Mouse (Mus musculus) induced T-regulatory cell, adult 2 months (primary cell): ENCODE data around the gene Arrb2.

Experiments
- DNase-seq: peaks from one replicate; pipeline ENCODE4 v3.0.0-alpha.2; 2012; ENCODE audit warnings: low read depth

The Arrb2 gene

DNA sequence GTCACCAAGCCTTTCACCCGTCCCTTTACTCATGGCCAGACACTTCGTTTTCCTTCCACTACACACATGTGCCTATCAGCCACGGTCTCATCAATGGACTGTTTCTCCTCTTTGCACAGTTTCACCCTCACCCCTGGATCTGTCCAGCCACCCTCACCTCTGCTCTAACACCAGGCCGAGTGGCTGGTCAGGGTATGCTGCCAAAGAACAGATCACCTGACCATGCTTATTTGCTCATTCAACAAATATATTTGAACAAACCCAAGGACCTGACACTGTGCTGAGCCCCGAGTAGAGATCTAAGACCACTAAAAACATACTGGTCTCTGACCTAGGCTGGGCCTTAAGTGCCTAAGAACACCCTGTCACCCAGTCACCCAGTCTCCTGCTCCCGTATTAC is 12.2 kb downstream of the Arrb2 start:
- no peak for DNase-seq

DNA sequence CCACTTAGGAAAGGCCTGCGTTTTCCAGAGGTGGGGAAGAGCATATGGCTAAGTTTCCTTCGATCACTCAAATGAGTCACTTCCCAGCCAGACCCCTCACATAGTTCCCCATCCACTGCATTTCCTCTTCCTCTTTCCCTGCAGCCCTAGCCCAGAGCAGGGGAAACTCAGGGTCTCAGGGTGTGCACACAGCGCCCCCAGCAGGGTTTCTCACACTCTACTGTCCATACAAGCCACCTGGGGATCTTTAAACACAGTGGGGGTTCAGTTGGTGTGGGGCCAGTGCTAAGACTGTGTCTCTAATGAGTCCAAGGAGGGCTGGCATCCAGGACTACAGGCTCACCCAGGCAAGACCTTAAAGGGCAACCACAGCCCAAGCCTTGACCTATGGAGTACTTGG is 14.3 kb downstream of the Arrb2 start:
- no peak for DNase-seq

GRCm38 (mm10) chr11:70447373-70447772 is 14.9 kb downstream of the Arrb2 start:
- peak; percentile 47 for DNase-seq

- DNase-seq = no peak
Measured at GRCm38 (mm10) chr11:70450926-70451325, 18.5 kb downstream of the Arrb2 start.

GRCm38 (mm10) chr11:70451797-70452498 is 19.5 kb downstream of the Arrb2 start, which contains the start of gene Med11:
Gene Med11 (plus strand): TSS chr11:70451919.
- DNase-seq = peak; percentile 98

DNA sequence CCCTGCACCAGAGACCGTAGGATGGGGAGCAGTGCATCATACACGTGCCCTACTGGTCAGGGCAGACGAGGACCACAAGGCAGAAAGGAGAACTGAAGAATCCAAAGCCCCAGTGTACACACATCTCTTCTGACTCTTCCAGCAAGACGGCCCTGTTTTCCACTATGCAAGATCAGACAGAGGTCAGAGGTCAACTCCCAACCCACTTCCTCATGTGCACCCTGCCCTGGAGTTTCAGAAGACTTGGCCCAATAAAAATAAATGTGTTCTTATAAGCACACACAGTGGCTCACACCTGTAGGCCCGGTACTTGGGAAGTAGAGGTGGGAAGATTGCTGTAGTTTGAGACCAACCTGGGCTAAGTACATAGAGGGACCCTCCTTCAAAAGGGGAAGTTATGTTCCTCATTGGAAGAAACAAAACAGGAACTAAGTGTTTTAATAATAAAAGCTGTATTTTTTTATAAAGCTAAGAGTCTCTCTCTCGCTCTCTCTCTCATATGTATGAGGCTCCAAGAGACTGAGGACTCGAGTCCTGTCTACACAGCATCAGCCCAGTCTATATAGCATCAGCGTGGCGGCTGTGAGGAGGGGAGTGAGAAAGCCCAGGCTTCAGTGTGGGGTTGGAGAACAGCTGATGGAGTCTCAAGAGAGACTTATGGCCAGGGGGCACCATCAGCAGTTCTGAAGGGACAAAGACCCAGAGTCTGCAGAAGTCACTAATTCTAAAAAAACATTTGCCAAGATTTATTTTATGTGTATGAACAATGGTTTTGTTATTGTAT is 21.0 kb downstream of the Arrb2 start:
- DNase-seq = peak; percentile 60

- no peak for DNase-seq
Measured at GRCm38 (mm10) chr11:70458688-70459600, 26.5 kb downstream of the Arrb2 start, which contains the start of gene Zmynd15. Gene Zmynd15 (plus strand): TSS chr11:70459433.

GRCm38 (mm10) chr11:70459601-70460101 is 27.2 kb downstream of the Arrb2 start, which contains the start of gene Cxcl16:
Gene Cxcl16 (minus strand): TSS chr11:70459984.
- peak; percentile 47 for DNase-seq

DNA sequence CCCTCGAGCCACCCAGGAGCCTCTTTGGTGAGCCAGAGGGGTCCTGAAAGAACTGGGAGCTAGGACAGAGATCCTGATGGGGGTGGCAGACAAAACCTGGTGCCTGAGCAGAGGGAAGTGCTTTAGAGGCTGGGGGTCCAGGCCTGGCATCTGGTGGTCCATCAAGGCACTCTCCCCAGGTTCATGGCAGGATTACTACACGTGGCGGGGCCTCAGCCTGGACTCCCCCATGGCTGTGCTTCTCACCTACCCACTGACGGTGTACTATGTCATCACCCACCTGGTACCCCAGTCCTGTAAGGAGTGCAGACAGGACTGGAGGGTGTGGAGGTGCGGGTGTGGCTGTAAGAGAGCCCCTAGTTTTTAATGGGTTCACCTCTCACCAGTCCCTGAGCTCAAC is 31.5 kb downstream of the Arrb2 start:
- no peak for DNase-seq

GRCm38 (mm10) chr11:70465211-70465610 is 32.8 kb downstream of the Arrb2 start:
- DNase-seq = no peak

DNA sequence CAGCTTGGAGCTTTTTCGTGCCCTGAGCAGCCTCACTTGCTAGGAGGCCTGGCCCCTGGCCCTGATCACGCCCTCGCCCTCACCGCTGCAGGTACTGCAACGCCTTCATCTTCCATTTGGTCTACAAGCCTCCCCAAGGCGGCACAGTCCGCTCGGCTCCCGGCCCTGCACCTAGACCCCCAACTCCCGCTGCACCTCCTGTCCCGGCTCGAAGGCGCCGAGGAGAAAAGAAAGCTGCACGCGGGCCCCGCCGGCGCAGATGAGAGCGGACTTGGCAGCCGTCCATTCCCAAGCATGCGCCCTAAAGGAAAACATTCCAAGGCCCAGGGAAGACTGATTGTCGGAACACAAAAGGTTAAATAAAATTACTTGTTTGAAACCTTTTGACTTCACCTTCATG is 33.4 kb downstream of the Arrb2 start:
- no peak for DNase-seq

GRCm38 (mm10) chr11:70467902-70468619 is 35.6 kb downstream of the Arrb2 start:
- DNase-seq = no peak

GRCm38 (mm10) chr11:70469764-70470163 is 37.3 kb downstream of the Arrb2 start:
- DNase-seq = no peak

GRCm38 (mm10) chr11:70472716-70473115 is 40.3 kb downstream of the Arrb2 start:
- DNase-seq = no peak

- peak; percentile 66 for DNase-seq
Measured at GRCm38 (mm10) chr11:70473291-70473690, 40.9 kb downstream of the Arrb2 start.

DNA sequence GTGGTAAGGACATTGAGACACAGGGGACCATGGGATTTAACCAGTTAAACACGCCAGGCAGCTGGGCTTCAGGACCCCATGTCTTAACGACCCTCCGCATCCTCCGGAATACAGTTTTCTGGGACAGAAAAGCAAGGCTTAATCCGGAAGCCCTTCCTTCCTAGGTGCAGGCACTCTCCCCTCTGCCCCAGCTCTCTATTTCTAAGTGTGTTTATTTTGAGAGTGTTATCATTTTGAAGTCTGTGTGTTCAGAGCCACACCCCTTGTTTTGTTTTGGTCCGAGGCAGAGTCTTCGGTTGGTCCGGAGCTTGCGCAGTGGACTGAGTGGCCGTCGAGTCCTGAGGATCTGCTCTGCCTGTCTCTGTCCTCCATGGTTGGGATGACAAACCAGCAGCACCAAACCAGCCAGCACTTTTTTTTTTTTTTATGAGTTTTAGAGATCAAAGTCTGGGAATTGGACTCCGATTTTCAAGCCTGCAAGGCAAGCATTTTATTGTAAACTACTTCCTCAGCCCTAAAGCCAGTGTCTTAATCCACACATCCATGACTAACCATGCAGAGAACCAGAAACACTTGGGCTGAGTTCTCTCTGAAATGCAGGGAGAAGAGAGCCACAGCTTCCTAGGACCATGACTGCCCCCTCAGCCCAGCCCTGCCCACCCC is 42.6 kb downstream of the Arrb2 start:
- DNase-seq = no peak

- DNase-seq = no peak
Measured at GRCm38 (mm10) chr11:70485498-70485897, 53.1 kb downstream of the Arrb2 start.

DNA sequence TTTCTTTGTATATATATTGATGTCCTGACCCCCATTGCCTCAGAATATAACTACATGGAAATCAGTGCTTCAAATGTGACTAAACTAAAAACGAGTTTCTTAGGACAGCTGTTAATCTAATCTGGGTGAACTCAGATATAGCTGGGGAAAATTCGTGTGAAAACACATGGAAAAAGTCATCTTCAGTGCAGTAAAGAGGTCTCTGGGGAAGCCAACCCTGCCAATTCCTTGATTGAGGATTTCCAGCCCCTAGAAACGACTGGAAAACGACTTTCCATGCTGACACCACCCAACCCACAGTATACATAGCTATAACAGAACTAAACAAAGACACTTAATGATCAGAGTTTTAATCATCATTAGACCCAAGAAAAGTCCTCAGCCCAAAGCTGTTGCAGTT is 55.4 kb downstream of the Arrb2 start:
- DNase-seq = no peak

DNA sequence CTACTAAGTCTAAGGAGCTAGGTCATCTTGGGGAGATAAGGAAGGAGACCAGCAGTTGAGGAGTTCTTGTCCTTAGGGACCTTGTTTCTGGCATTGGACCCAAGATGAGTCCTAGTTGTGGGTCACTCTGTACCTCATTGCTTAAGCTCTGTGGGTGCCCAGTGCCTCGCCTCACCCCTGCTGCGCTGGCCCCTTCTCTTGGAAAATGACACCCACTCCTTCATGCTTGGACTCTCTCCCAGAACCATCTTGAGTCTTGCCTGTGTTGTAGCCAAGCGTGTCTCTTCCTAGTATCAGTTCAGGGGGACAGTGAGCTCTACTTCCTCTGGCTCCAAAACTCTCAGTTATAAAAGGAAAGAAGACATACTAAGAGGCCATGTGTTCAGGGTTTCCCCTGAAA is 56.7 kb downstream of the Arrb2 start:
- no peak for DNase-seq

DNA sequence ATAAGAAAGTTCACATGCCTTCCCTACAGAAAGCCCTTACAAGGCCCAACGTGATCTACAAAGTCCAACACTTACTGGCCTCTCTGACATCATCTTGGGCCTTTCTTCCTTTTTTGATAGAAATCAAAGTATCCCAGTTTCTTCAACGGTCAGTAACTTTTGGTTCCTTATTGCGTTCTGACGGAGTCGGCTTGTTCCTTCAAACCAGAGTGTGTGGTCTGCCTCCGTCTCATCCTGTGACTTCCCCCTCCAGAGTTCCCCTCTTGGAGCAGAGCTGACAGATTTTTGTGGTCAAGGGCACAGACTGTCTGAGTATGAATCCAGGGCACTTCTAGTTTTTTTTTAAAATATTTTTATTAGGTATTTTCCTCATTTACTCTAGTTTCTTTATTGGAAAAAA is 57.2 kb downstream of the Arrb2 start:
- no peak for DNase-seq
